8 mouse cellular contexts compared by ENCODE assay signal in the genomic region with DNA sequence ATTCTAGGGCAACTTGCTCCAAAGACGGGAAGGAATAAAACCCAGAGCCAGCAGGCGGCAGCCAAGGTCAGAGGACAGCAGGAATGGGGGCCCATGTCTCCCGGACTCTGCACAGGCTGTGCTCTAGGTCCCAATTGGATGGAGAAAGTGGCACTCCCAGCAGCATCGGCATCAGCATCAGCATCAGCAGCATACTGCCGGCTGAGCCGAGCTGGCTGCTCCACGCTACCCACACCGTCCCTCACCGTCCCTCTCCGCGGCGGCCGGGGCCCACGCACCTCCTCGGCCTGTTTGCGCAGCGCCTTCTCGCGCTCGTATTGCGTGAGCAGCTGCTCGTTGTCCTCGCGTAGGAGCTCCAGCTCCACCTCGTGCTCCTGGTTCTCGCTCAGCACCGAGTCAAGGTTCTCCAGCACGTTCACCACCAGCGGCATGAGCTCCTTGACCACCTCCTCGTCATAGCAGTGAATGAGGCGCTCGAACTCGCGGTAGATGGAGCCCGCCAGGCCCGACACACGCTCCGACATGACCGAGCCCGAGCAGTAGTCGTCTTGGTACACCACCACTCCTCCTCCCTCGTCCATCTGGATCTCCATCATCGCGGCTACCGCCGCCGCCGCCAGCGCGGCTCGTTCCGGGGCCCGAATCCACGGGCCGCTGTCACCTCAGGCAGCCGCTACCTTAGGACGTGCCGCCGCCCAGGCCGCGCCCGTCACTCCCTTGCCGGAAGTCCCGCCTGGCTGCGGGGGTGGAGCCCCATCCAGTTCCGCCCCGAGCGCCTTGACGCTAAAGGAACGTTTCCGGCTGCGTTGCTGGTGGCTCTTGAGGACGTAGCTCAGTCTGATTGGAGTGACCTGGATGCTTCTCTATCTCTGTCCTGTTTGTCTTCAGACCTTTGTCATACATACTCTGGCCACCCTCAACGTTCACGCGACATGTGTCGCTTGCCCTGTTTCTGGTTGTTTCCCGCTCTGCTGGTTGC. TPM values are rescaled to one million over a fixed set of nuclear protein-coding genes. Genes with fewer than 3 reads are reported as not detected.
DNase-seq lines count a peak whose midpoint lies in the region; ATAC-seq and TF ChIP-seq lines count a peak whose summit lies in the region.

A gene (minus strand): TSS at position 719 of the 979 bp plus-strand sequence.

- no peaks in the 10 kb centered on the region for H3K9me3 ChIP-seq in hindbrain, embryonic 10.5 days
- H3K9me3 ChIP-seq in lung, postnatal 0 days (ENCODE audit: low read length) = no peaks in the 10 kb centered on the region

- DNase-seq in MEL-GATA-1-ER (ENCODE audit: extremely low read depth, low read depth) = peak; percentile 77
- peak; percentile 94 for DNase-seq in cerebellum, adult 8-10 months
- DNase-seq in hindbrain, embryonic 10.5 days (ENCODE audit: low spot score) = peak; percentile 95
- DNase-seq in layer of hippocampus, adult 9-11 months = peak; percentile 95
- peak; percentile 96 for DNase-seq in lung, postnatal 0 days (ENCODE audit: low spot score)
- peak; percentile 93 for DNase-seq in ovary, postnatal 14 days (ENCODE audit: low spot score)
- DNase-seq in thymus, postnatal 14 days = peak; percentile 97

- peak within 1 kb of the TSS; percentile 92 for H3K27ac ChIP-seq in hindbrain, embryonic 10.5 days
- H3K27ac ChIP-seq in lung, postnatal 0 days (ENCODE audit: low read length) = peak within 1 kb of the TSS; percentile 72

- H3K9ac ChIP-seq in lung, postnatal 0 days (replicated peaks; ENCODE audit: low read depth) = peak within 1 kb of the TSS; percentile 79

- peak within 1 kb of the TSS; percentile 99 for H3K4me3 ChIP-seq in hindbrain, embryonic 10.5 days
- peak within 1 kb of the TSS; percentile 68 for H3K4me3 ChIP-seq in lung, postnatal 0 days (ENCODE audit: low read depth, low read length)

- WGBS in hindbrain, embryonic 10.5 days = under 1% methylated on average over 78 of the region's 78 CpGs
- 3% methylated on average over 73 of the region's 78 CpGs for WGBS in lung, postnatal 0 days

- H3K4me2 ChIP-seq in lung, postnatal 0 days (replicated peaks; ENCODE audit: low read depth, low read length) = peak within 1 kb of the TSS; percentile 82

- H3K27me3 ChIP-seq in hindbrain, embryonic 10.5 days (ENCODE audit: insufficient read depth, poor library complexity, severe bottlenecking) = no peaks in the 10 kb centered on the region
- no peaks in the 10 kb centered on the region for H3K27me3 ChIP-seq in lung, postnatal 0 days (replicated peaks; ENCODE audit: insufficient read depth, low read length)

- TF ChIP-seq CTCF in lung, postnatal 0 days (IDR thresholded peaks at IDR 0.05) = peak; percentile 51

- peaks cover 30% of the 10 kb centered on the region for H3K36me3 ChIP-seq in hindbrain, embryonic 10.5 days
- no peaks in the 10 kb centered on the region for H3K36me3 ChIP-seq in lung, postnatal 0 days (ENCODE audit: insufficient read depth, low read length)

- H3K4me1 ChIP-seq in hindbrain, embryonic 10.5 days (replicated peaks) = peaks cover 30% of the 10 kb centered on the region
- H3K4me1 ChIP-seq in lung, postnatal 0 days (ENCODE audit: insufficient read depth, low read depth, low read length) = peaks cover 9% of the 10 kb centered on the region

- peak; percentile 97 for ATAC-seq in frontal cortex, adult (ENCODE audit: low TSS enrichment)
- peak; percentile 99 for ATAC-seq in lung, postnatal 0 days

- TF ChIP-seq EP300 in lung, postnatal 0 days (IDR thresholded peaks at IDR 0.05) = no peak

RNA-seq across cellular contexts. Expression of the gene that starts here (rescaled TPM):
- polyA plus RNA-seq in hindbrain, embryonic 10.5 days (2016; fragmentation: Nextera tagmentation; extraction: Ambion mirVana) = 51.4 and 61.7 TPM in 2 replicates
- 9.7 and 11.1 TPM in 2 replicates for polyA plus RNA-seq in lung, postnatal 0 days (2015; fragmentation: Nextera tagmentation; extraction: Ambion mirVana)

Comparison
In these comparisons a context has a peak if more than half of its experiments do, and no peak if none do; other contexts are left out.
1. Peak in every context shown above with its lines: DNase-seq, ATAC-seq, H3K4me3 ChIP-seq and H3K27ac ChIP-seq.